Mouse (Mus musculus) CH12.LX (cell line): ENCODE results near the gene Rora. TPM values are rescaled to one million over a fixed set of nuclear protein-coding genes. Genes with fewer than 3 reads are reported as not detected.

Experiments
- DNase-seq: peaks from one replicate; pipeline ENCODE4 v3.0.0-alpha.2; 2013; ENCODE audit errors: extremely low read depth
- H3K27ac ChIP-seq: 2 replicates; pipeline ENCODE4 v1.5.1; 2012; ENCODE audit warnings: low read depth, mild to moderate bottlenecking, control low read depth, moderate library complexity; ENCODE audit not compliant: insufficient read depth
- H3K27me3 ChIP-seq: replicated peaks from 2 replicates; pipeline ENCODE3; 2012; ENCODE audit warnings: inconsistent platforms
- H3K36me3 ChIP-seq, 2 experiments: replicated peaks in 1 of 2; 2 replicates each; pipeline versions ENCODE3 to v1.6.1; 2012; ENCODE audit warnings: inconsistent platforms in 1 of 2, low read length in 1 of 2, mild to moderate bottlenecking in 1 of 2, mixed read lengths in 1 of 2, moderate library complexity in 1 of 2; ENCODE audit not compliant: control insufficient read depth in 1 of 2, insufficient read depth in 1 of 2
- H3K4me1 ChIP-seq, 2 experiments: 2 replicates each; pipeline ENCODE4 v1.6.1; 2012; ENCODE audit warnings: inconsistent platforms in 1 of 2, moderate library complexity in 1 of 2; ENCODE audit not compliant: insufficient read depth in 2 of 2, control insufficient read depth in 1 of 2
- H3K4me2 ChIP-seq: 2 replicates; pipeline ENCODE4 v1.6.1; 2012; ENCODE audit warnings: low read depth, mild to moderate bottlenecking, control low read depth; ENCODE audit not compliant: poor library complexity, insufficient read depth, severe bottlenecking
- H3K4me3 ChIP-seq, 3 experiments: fragments of 150-350 bp in 1 of 3; sonication (generic) in 1 of 3; replicated peaks in 1 of 3; 2 replicates each; pipeline versions ENCODE3 to v1.5.1; 2011 to 2012; ENCODE audit warnings: low read depth in 2 of 3, low read length in 2 of 3, mild to moderate bottlenecking in 2 of 3, moderate library complexity in 2 of 3, control low read depth in 1 of 3, improper control_type of control experiment in 1 of 3, inconsistent platforms in 1 of 3, mixed read lengths in 1 of 3; ENCODE audit not compliant: poor library complexity in 1 of 3
- H3K79me2 ChIP-seq: replicated peaks from 2 replicates; pipeline ENCODE4 v1.6.1; 2012; ENCODE audit warnings: mild to moderate bottlenecking, moderate library complexity; ENCODE audit not compliant: control insufficient read depth, poor library complexity, insufficient read depth, severe bottlenecking; ENCODE audit errors: extremely low read depth
- H3K9ac ChIP-seq: 2 replicates; pipeline ENCODE4 v1.6.1; 2012; ENCODE audit warnings: low read depth, mild to moderate bottlenecking, control low read depth, moderate library complexity; ENCODE audit not compliant: insufficient read depth
- H3K9me3 ChIP-seq: replicated peaks from 2 replicates; pipeline ENCODE3; 2012; ENCODE audit warnings: low read length, inconsistent platforms, mixed read lengths
- BHLHE40 ChIP-seq: IDR thresholded peaks from 2 replicates; pipeline ENCODE4 v1.6.1; 2011; ENCODE audit warnings: mild to moderate bottlenecking, low read depth, low read length, improper control_type of control experiment
- CHD2 ChIP-seq: IDR thresholded peaks from 2 replicates; pipeline ENCODE4 v1.6.1; 2011; ENCODE audit warnings: low read length, improper control_type of control experiment
- E2F4 ChIP-seq: IDR thresholded peaks from 2 replicates; pipeline ENCODE4 v1.6.1; 2011; ENCODE audit warnings: low read depth, low read length, improper control_type of control experiment; ENCODE audit not compliant: insufficient replicate concordance
- EP300 ChIP-seq: IDR thresholded peaks from 2 replicates; pipeline ENCODE4 v1.6.1; 2011; ENCODE audit warnings: low read length, improper control_type of control experiment
- HCFC1 ChIP-seq: IDR thresholded peaks from 2 replicates; pipeline ENCODE4 v1.6.1; 2012; ENCODE audit warnings: low read depth, mild to moderate bottlenecking, inconsistent platforms, low read length, improper control_type of control experiment
- JUND ChIP-seq: conservative IDR thresholded peaks from 2 replicates; pipeline ENCODE4 v1.6.1; 2011; ENCODE audit warnings: low read depth, low read length, improper control_type of control experiment
- KAT2A ChIP-seq: IDR thresholded peaks from 2 replicates; pipeline ENCODE4 v1.6.1; 2012; ENCODE audit warnings: low read length, improper control_type of control experiment, inconsistent platforms; ENCODE audit not compliant: insufficient replicate concordance
- MAFK ChIP-seq: IDR thresholded peaks from 2 replicates; pipeline ENCODE4 v1.6.1; 2011; ENCODE audit warnings: low read length, improper control_type of control experiment; ENCODE audit not compliant: insufficient replicate concordance
- MEF2A ChIP-seq: IDR thresholded peaks from 2 replicates; pipeline ENCODE4 v1.6.1; 2014; ENCODE audit warnings: low read depth, mild to moderate bottlenecking, inconsistent platforms, low read length, improper control_type of control experiment, borderline replicate concordance
- MYC ChIP-seq: IDR thresholded peaks from 2 replicates; pipeline ENCODE4 v1.6.1; 2011; ENCODE audit warnings: low read depth, mild to moderate bottlenecking, improper control_type of control experiment, low read length
- PAX5 ChIP-seq: IDR thresholded peaks from 2 replicates; pipeline ENCODE4 v1.6.1; 2012; ENCODE audit warnings: low read length, inconsistent platforms, mixed read lengths
- POLR2AphosphoS2 ChIP-seq: IDR thresholded peaks from 2 replicates; pipeline ENCODE4 v1.6.1; 2011; ENCODE audit warnings: low read depth, low read length, improper control_type of control experiment
- RAD21 ChIP-seq: IDR thresholded peaks from 2 replicates; pipeline ENCODE4 v1.6.1; 2011; ENCODE audit warnings: low read depth, mild to moderate bottlenecking, low read length, improper control_type of control experiment, moderate library complexity
- RCOR1 ChIP-seq: conservative IDR thresholded peaks from 2 replicates; pipeline ENCODE4 v1.6.1; 2012; ENCODE audit warnings: low read depth, mild to moderate bottlenecking, inconsistent platforms, low read length, improper control_type of control experiment
- TCF12 ChIP-seq: IDR thresholded peaks from 2 replicates; pipeline ENCODE4 v1.6.1; 2014; ENCODE audit warnings: low read depth, mild to moderate bottlenecking, inconsistent platforms, low read length, improper control_type of control experiment
- UBTF ChIP-seq: IDR thresholded peaks from 2 replicates; pipeline ENCODE4 v1.6.1; 2012; ENCODE audit warnings: low read depth, mild to moderate bottlenecking, inconsistent platforms, low read length, improper control_type of control experiment, moderate library complexity
- USF1 ChIP-seq: IDR thresholded peaks from 2 replicates; pipeline ENCODE4 v1.6.1; 2014; ENCODE audit warnings: low read depth, mild to moderate bottlenecking, inconsistent platforms, low read length, improper control_type of control experiment
- USF2 ChIP-seq: conservative IDR thresholded peaks from 2 replicates; pipeline ENCODE4 v1.6.1; 2011; ENCODE audit warnings: low read depth, low read length, improper control_type of control experiment
- ZC3H11A ChIP-seq: IDR thresholded peaks from 2 replicates; pipeline ENCODE4 v1.6.1; 2012; ENCODE audit warnings: low read depth, mild to moderate bottlenecking, inconsistent platforms, low read length, improper control_type of control experiment
- ZKSCAN1 ChIP-seq: IDR thresholded peaks from 2 replicates; pipeline ENCODE4 v1.6.1; 2012; ENCODE audit warnings: low read depth, inconsistent platforms, low read length, improper control_type of control experiment, borderline replicate concordance
- ZMIZ1 ChIP-seq: IDR thresholded peaks from 2 replicates; pipeline ENCODE4 v1.6.1; 2012; ENCODE audit warnings: low read depth, mild to moderate bottlenecking, inconsistent platforms, low read length, improper control_type of control experiment
- dilution Hi-C: fragments of 300-500 bp; cut with MboI; formaldehyde crosslinking; loops from 2 replicates; pipeline ENCODE4 v1.14.3; 2020; ENCODE audit warnings: low sequenced_read_pairs; ENCODE audit not compliant: extremely low pct_unique_long_range_greater_than_20kb, extremely low pct_ligation_motif_present
- in situ Hi-C: fragments of 300-500 bp; cut with MboI; formaldehyde crosslinking; loops from 3 replicates; pipeline ENCODE4 v1.14.3; 2019; ENCODE audit warnings: low sequenced_read_pairs, low pct_ligation_motif_present, low pct_unique_long_range_greater_than_20kb, mixed read lengths
- polyA plus RNA-seq: library from polyadenylated mRNA; unstranded; fragments of >175 nt; gene quantifications from 2 replicates; pipeline ENCODE4 v1.2.1, GENCODE M21; 2012; ENCODE audit warnings: low read depth; ENCODE audit not compliant: insufficient read length
- total RNA-seq, 2 experiments: library from RNA; depleted of rRNA; stranded (reverse); fragments of 300-350 nt in 1 of 2; fragments of >200 nt in 1 of 2; gene quantifications; 2 replicates each; pipeline ENCODE4 v1.2.3; 2012 to 2014

Gene Rora
- total and polyA plus RNA-seq, 3 experiments = 0.36 to 0.66 (median 0.64) TPM

GRCm38 (mm10) chr9:69128335-69128734 is 474.7 kb downstream of the Rora start:
- Histone ChIP-seq H3K27ac (no peak overlapping the region), H3K36me3 (no peaks in the 10 kb centered on the region), H3K4me3 (no peak overlapping the region), H3K79me2 (no peaks in the 10 kb centered on the region), H3K9me3 (no peaks in the 10 kb centered on the region), H3K4me1 (no peaks in the 10 kb centered on the region), H3K27me3 (no peaks in the 10 kb centered on the region), H3K9ac (no peak overlapping the region), H3K4me2 (no peak overlapping the region)
- no peak for DNase-seq
- in situ Hi-C loops (no loop called here), dilution Hi-C loops (no loop called here)
- TF ChIP-seq ZC3H11A = no peak
- no peak for TF ChIP-seq EP300
- TF ChIP-seq USF2 = no peak
- TF ChIP-seq ZMIZ1 = no peak
- TF ChIP-seq MAFK = no peak
- no peak for TF ChIP-seq HCFC1
- no peak for TF ChIP-seq RAD21
- no peak for TF ChIP-seq JUND
- no peak for TF ChIP-seq E2F4
- TF ChIP-seq KAT2A = no peak
- TF ChIP-seq USF1 = no peak
- TF ChIP-seq CHD2 = no peak
- TF ChIP-seq TCF12 = no peak
- TF ChIP-seq ZKSCAN1 = no peak
- no peak for TF ChIP-seq MEF2A
- TF ChIP-seq PAX5 = no peak

GRCm38 (mm10) chr9:69132995-69133394 is 479.4 kb downstream of the Rora start:
- H3K4me2 ChIP-seq = no peak overlapping the region
- no peak for DNase-seq
- no peak overlapping the region for H3K4me3 ChIP-seq
- H3K36me3 ChIP-seq = no peaks in the 10 kb centered on the region
- H3K27me3 ChIP-seq = no peaks in the 10 kb centered on the region
- in situ Hi-C loops = no loop called here
- no peak for TF ChIP-seq JUND
- no peak for TF ChIP-seq ZKSCAN1
- TF ChIP-seq USF1 = no peak
- no peak for TF ChIP-seq USF2
- no peak for TF ChIP-seq TCF12
- TF ChIP-seq MYC = no peak
- no peak for TF ChIP-seq UBTF
- no peak for TF ChIP-seq PAX5
- TF ChIP-seq ZC3H11A = no peak
- TF ChIP-seq POLR2AphosphoS2 = no peak
- no peak for TF ChIP-seq RCOR1
- TF ChIP-seq BHLHE40 = no peak
- no peaks in the 10 kb centered on the region for H3K79me2 ChIP-seq
- H3K27ac ChIP-seq = no peak overlapping the region
- dilution Hi-C loops = no loop called here
- H3K9ac ChIP-seq = no peak overlapping the region
- H3K4me1 ChIP-seq = no peaks in the 10 kb centered on the region
- no peaks in the 10 kb centered on the region for H3K9me3 ChIP-seq
